Mouse (Mus musculus) erythroblast, embryonic 14.5 days (primary cell): ENCODE data around the gene Ankrd40.

Source experiments
- GATA1 ChIP-seq: IDR thresholded peaks from 2 replicates; pipeline ENCODE4 v1.6.1; 2012; ENCODE audit warnings: low read length, inconsistent platforms, mixed read lengths
- TAL1 ChIP-seq: IDR thresholded peaks from 3 replicates; pipeline ENCODE4 v1.6.1; 2012; ENCODE audit warnings: low read length, inconsistent platforms, mixed read lengths

- TF ChIP-seq GATA1: no peak
- TF ChIP-seq TAL1: no peak
Observed at GRCm38 (mm10) chr11:94338347-94338746, 10.5 kb downstream of the Ankrd40 start.
